Mouse (Mus musculus): Measurements from ENCODE around the gene Ddx3x.

DNA sequence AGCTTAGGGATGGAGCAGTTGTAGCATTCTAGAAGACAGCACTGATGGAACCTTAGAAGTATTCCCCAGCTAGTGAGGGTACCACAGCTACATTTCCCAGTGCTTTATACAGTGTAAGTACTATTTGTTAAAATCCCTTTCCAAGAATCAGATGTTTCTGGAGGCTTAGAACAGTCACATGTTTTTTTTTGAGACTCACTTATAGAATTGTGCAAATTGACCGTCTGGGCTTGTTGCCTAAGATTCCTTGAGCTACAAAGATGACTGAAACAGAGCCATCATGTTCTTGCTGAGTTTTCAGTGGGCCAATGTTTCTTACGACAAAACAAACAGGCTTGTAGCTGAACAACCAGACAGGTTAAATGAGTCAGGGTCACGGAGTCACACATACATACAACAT lies 26.5 kb upstream of the Ddx3x start:
- TF ChIP-seq CTCF (conservative IDR thresholded peaks at IDR 0.05; ENCODE audit: low read length) (no peak), NANOG (IDR thresholded peaks at IDR 0.05; ENCODE audit: borderline replicate concordance, low read length) (no peak)
